Mouse (Mus musculus) heart, embryonic 11.5 days (tissue): ENCODE results near the gene Arfgap3. TPM values are rescaled to one million over a fixed set of nuclear protein-coding genes. Genes with fewer than 3 reads are reported as not detected.

ENCODE experiments used
- ATAC-seq: fragments of 200-750 bp; cut with Nextera tagmentation; replicated peaks from 2 replicates; pipeline ENCODE4 v1.8.0; 2017; ENCODE audit warnings: moderate library complexity; ENCODE audit not compliant: insufficient number of reproducible peaks, low FRiP score, low TSS enrichment
- H3K27ac ChIP-seq: fragments of 300-500 bp; sonication (generic); 2 replicates; pipeline ENCODE4 v1.5.1; 2014; ENCODE audit warnings: mild to moderate bottlenecking, low read depth, low read length
- H3K27me3 ChIP-seq: fragments of 300-500 bp; sonication (generic); 2 replicates; pipeline ENCODE4 v1.6.1; 2014; ENCODE audit warnings: mild to moderate bottlenecking, low read length, mixed read lengths; ENCODE audit not compliant: control insufficient read depth, insufficient read depth
- H3K36me3 ChIP-seq: fragments of 300-500 bp; sonication (generic); 2 replicates; pipeline ENCODE4 v1.6.1; 2014; ENCODE audit warnings: mild to moderate bottlenecking, low read length, moderate library complexity, mixed read lengths; ENCODE audit not compliant: control insufficient read depth, insufficient read depth
- H3K4me1 ChIP-seq: fragments of 300-500 bp; sonication (generic); 2 replicates; pipeline ENCODE4 v1.6.1; 2014; ENCODE audit warnings: low read length; ENCODE audit not compliant: control insufficient read depth, insufficient read depth
- H3K4me2 ChIP-seq: fragments of 300-500 bp; sonication (generic); 2 replicates; pipeline ENCODE4 v1.6.1; 2014; ENCODE audit warnings: mild to moderate bottlenecking, moderate library complexity
- H3K4me3 ChIP-seq: fragments of 300-500 bp; sonication (generic); 2 replicates; pipeline ENCODE4 v1.5.1; 2014; ENCODE audit warnings: low read depth, low read length
- H3K9ac ChIP-seq: fragments of 300-500 bp; sonication (generic); 2 replicates; pipeline ENCODE4 v1.6.1; 2014; ENCODE audit warnings: mild to moderate bottlenecking, low read depth, low read length, moderate library complexity
- H3K9me3 ChIP-seq: fragments of 300-500 bp; sonication (generic); replicated peaks from 2 replicates; pipeline ENCODE4 v1.6.1; 2016; ENCODE audit warnings: low read length; ENCODE audit not compliant: control insufficient read depth
- WGBS: fragments of 180-500 bp; shearing (Covaris S2); extraction: QIAGEN DNeasy Blood & Tissue Kit; methylation state at CpG from one replicate; pipeline ENCODE4 v1.1.7; 2014; ENCODE audit not compliant: insufficient replicate concordance; 5-methylcytosine and 5-hydroxymethylcytosine counted together
- polyA plus RNA-seq: library from polyadenylated mRNA; unstranded; fragments of >200 nt; fragmentation: Nextera tagmentation; extraction: Ambion mirVana; gene quantifications from 2 replicates; pipeline ENCODE4 v1.2.1, GENCODE M21; 2014

Gene Arfgap3
- polyA plus RNA-seq, 1 experiment from 2014 or later, result 29.9 TPM

GRCm38 (mm10) chr15:83305192-83305921 lies 44.7 kb downstream of the Arfgap3 start:
- Histone ChIP-seq H3K4me3 (no peak overlapping the region), H3K4me2 (no peak overlapping the region), H3K9me3 (no peaks in the 10 kb centered on the region), H3K4me1 (no peaks in the 10 kb centered on the region), H3K27me3 (no peaks in the 10 kb centered on the region), H3K27ac (no peak overlapping the region), H3K36me3 (peaks cover 6% of the 10 kb centered on the region; the same call in 1 of the 2 replicates), H3K9ac (no peak overlapping the region)
- 75% methylated on average over 12 of the region's 12 CpGs for WGBS
- ATAC-seq, result no peak

GRCm38 (mm10) chr15:83304804-83305191 lies 45.2 kb downstream of the Arfgap3 start:
- Histone ChIP-seq H3K4me1 (no peaks in the 10 kb centered on the region; the same call in 1 of the 2 replicates), H3K36me3 (peaks cover 6% of the 10 kb centered on the region; the same call in 1 of the 2 replicates), H3K27ac (no peak overlapping the region), H3K9ac (no peak overlapping the region), H3K27me3 (no peaks in the 10 kb centered on the region), H3K4me3 (no peak overlapping the region), H3K9me3 (no peaks in the 10 kb centered on the region), H3K4me2 (no peak overlapping the region)
- no peak for ATAC-seq
- WGBS, result 93% methylated on average over 9 of the region's 9 CpGs

DNA sequence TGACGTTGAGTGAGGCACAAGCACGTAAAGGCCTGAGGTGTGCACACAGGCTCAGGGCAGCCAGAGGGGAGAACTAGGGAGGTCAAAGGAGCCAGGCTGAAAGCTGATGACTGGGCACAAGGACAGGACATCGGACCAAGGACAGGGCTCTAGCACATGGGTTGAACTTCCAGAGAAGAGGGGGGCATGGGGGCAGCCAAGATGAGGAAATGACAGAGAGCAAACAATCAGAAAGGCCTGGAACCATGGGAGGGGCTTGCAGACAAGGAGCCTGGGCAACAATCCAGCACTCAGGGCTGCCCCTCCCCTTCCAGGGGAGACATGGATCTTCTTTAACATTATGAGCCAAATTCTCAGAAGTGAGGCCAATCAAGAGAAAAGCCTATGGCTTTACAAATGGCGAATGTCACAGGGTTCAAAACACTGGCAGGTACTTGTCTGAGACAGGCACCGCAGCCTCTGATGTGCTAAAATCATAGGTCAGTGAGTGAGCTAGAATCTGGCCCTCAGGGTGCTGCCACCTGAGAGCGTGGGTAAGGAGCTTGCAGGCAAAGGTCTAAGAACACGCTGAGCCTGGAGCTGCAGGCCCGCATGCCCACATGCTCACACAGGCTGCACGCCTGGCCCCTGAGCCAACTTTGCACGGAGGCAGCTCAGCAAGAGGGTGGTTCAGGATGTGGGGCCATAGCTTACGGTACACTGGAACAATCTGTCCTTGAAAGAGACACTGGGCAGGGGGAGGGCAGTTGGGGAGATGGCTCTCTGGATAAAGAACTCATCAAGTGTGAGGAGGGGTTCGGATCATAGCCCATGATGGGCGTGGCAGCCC lies 46.2 kb downstream of the Arfgap3 start:
- no peak overlapping the region for H3K4me3 ChIP-seq
- H3K9me3 ChIP-seq, result no peaks in the 10 kb centered on the region
- no peaks in the 10 kb centered on the region for H3K27me3 ChIP-seq
- peaks cover 3% of the 10 kb centered on the region; the same call in 1 of the 2 replicates for H3K4me1 ChIP-seq
- H3K4me2 ChIP-seq, result no peak overlapping the region
- 83% methylated on average over 13 of the region's 13 CpGs for WGBS
- peaks cover 6% of the 10 kb centered on the region; the same call in 1 of the 2 replicates for H3K36me3 ChIP-seq
- H3K9ac ChIP-seq, result no peak overlapping the region
- no peak overlapping the region for H3K27ac ChIP-seq
- ATAC-seq, result no peak

DNA sequence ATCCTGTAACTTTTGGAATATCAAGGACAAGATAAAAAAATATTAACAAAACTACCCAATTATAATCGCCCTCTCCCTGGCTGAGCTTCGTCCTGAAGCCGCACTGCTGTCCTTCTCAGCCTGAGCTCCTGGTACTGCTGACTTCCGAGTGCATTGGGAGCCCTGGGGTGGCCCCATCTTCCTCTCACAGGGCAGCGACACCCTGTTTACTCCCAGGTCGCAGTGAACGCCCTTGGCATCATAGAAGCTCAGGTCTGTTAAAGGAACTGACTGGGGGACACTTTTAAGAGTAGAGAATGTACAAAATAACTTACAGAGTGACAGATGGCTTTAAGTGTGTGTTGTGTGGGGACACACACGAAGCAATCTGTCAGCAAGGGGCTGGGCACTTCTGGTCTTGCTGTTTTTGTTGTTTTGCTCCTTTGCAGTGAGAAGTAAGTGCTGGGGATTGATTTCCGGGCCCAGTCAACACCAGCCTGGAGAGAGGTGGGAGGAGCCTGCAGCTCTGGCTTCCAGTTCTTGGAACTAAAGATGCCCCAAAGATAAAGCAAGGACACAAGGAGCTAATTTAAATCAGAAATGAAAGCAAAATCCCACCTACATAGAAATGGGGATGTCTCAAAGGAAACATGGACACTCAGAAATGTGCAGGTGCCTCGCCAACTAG lies 50.0 kb downstream of the Arfgap3 start:
- Histone ChIP-seq H3K4me1 (peaks cover 3% of the 10 kb centered on the region; the same call in 1 of the 2 replicates), H3K27me3 (no peaks in the 10 kb centered on the region), H3K4me3 (no peak overlapping the region), H3K9ac (no peak overlapping the region), H3K9me3 (no peaks in the 10 kb centered on the region), H3K4me2 (no peak overlapping the region), H3K36me3 (no peaks in the 10 kb centered on the region), H3K27ac (no peak overlapping the region)
- ATAC-seq, result no peak
- WGBS, result 45% methylated on average over 10 of the region's 10 CpGs

DNA sequence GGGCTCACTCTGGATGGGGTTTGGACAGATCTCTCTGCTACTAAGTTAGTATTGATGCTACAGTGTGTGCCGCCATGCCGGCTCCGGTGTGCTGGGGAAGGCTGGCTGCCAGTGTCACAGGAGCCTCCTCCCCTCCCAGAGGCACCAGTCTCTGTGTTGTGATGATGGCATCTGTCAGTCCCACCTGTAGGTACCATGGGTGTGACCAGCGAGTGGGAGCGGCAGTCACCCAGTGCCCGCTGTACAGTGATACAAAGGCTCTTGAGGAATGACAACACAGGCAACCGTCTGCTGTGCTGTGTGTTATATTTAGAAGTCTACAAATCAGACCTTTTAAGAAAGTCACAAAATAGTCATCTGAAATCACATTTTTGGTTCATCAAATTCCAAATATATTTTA lies 50.6 kb downstream of the Arfgap3 start:
- 70% methylated on average over 7 of the region's 7 CpGs for WGBS
- no peaks in the 10 kb centered on the region for H3K9me3 ChIP-seq
- no peak overlapping the region for H3K4me2 ChIP-seq
- H3K4me3 ChIP-seq, result no peak overlapping the region
- H3K27me3 ChIP-seq, result no peaks in the 10 kb centered on the region
- no peak overlapping the region for H3K27ac ChIP-seq
- H3K4me1 ChIP-seq, result peaks cover 3% of the 10 kb centered on the region; the same call in 1 of the 2 replicates
- no peak overlapping the region for H3K9ac ChIP-seq
- ATAC-seq, result no peak
- H3K36me3 ChIP-seq, result no peaks in the 10 kb centered on the region

DNA sequence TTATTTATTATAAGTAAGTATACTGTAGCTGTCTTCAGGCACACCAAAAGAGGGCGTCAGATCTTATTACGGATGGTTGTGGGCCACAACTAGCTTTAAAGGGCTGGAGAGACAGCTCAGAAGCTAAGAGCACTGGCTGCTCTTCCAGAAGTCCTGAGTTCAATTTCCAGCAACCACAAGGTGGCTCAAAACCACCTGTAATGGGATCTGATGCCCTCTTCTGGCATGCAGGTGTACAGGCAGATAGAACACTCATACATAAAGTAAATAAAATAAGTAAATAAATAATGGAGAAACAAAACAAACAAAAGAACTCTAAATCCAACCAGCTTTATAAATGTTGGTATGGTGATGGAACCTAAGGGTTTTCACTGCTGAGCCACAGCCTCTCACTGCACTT lies 51.2 kb downstream of the Arfgap3 start:
- Histone ChIP-seq H3K4me2 (no peak overlapping the region), H3K27me3 (no peaks in the 10 kb centered on the region), H3K4me1 (peaks cover 3% of the 10 kb centered on the region; the same call in 1 of the 2 replicates), H3K4me3 (no peak overlapping the region), H3K9me3 (no peaks in the 10 kb centered on the region), H3K9ac (no peak overlapping the region), H3K36me3 (no peaks in the 10 kb centered on the region), H3K27ac (no peak overlapping the region)
- no peak for ATAC-seq
- 78% methylated on average over 2 of the region's 2 CpGs for WGBS

GRCm38 (mm10) chr15:83298313-83298712 lies 51.7 kb downstream of the Arfgap3 start:
- ATAC-seq, result no peak
- H3K27me3 ChIP-seq, result no peaks in the 10 kb centered on the region
- peaks cover 3% of the 10 kb centered on the region; the same call in 1 of the 2 replicates for H3K4me1 ChIP-seq
- WGBS, result 78% methylated on average over 8 of the region's 8 CpGs
- no peak overlapping the region for H3K27ac ChIP-seq
- no peak overlapping the region for H3K4me3 ChIP-seq
- H3K4me2 ChIP-seq, result no peak overlapping the region
- no peaks in the 10 kb centered on the region for H3K36me3 ChIP-seq
- no peaks in the 10 kb centered on the region for H3K9me3 ChIP-seq
- no peak overlapping the region for H3K9ac ChIP-seq

DNA sequence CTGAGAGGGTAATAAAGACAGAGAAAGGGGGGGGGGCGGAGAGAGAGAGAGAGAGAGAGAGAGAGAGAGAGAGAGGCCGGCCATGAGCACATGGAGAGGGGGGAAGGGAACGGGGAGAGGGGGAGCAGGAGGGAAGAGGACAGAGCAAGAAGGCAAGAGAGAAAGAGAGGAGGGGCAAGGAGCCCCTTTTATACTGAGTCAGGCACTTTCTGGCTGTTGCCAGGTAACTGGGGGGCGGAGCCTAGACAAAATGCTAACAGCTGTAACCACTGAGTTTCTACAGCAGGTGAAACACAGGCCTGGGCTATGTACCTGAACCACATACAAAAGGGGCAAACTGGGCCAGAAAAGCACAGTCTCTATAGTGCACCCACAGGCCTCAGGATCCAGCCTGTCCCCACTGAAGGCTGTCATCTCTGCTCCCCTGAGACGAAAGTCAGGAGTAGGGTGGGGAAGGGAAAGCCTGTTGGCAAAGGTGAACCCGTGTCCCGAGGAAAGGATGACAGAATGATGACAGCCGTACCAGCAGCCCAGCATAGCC lies 53.2 kb downstream of the Arfgap3 start:
- Histone ChIP-seq H3K4me3 (no peak overlapping the region), H3K27me3 (no peaks in the 10 kb centered on the region), H3K4me2 (no peak overlapping the region), H3K9ac (no peak overlapping the region), H3K27ac (no peak overlapping the region), H3K36me3 (no peaks in the 10 kb centered on the region), H3K4me1 (peaks cover 3% of the 10 kb centered on the region; the same call in 1 of the 2 replicates), H3K9me3 (no peaks in the 10 kb centered on the region)
- 64% methylated on average over 7 of the region's 8 CpGs for WGBS
- ATAC-seq, result no peak
